Mouse (Mus musculus) frontal cortex, adult 2 months (tissue): Measurements from ENCODE around the gene Olfr765. TPM values are rescaled to one million over a fixed set of nuclear protein-coding genes. Genes with fewer than 3 reads are reported as not detected.
"Not testable (repeated sequence)": the region's sequence is repeated elsewhere in the genome, so short reads cannot be mapped to it uniquely, and the experiment has no call there.

Source experiments
- DNase-seq, 2 experiments: peaks; one replicate each; pipeline ENCODE4 v3.0.0; 2022; ENCODE audit warnings: low spot score in 1 of 2; ENCODE audit errors: extremely low spot score in 1 of 2
- polyA plus RNA-seq: library from polyadenylated mRNA; depleted of rRNA; stranded (reverse); fragments of >200 nt; gene quantifications from 2 replicates; pipeline ENCODE4 v1.2.3, GENCODE M21; 2012; rRNA removed

The Olfr765 gene
- not detected in 2 replicates for polyA plus RNA-seq

DNA sequence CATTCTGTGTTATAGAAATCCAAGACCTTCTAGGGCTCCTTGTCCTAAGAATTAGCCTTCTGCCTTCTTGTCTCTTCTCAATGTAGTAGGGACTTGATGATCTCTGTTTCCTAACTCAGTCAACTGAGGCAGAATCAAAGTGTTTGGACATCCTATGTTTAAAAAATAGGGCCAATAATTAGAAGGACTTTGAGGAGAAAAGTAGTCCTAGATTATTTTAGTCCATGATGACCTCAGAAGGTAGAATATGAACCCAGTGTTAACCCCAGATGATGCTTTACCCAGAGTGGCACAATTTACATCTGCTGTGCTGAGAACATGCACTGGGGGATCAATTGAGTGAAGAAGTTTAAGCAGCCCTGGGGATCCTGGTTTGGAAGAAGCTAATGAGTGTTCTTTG is at the start of gene Olfr765:
Gene Olfr765, minus strand, starts transcription at position 101 of the 400 bp plus-strand sequence.
- DNase-seq = not testable (repeated sequence)

- no peak for DNase-seq
These were observed 49.5 kb upstream of the Olfr765 start, which contains the start of gene Olfr768 for GRCm38 (mm10) chr10:129099275-129099674. TSS of gene Olfr768 (minus strand) at chr10:129099375.

DNA sequence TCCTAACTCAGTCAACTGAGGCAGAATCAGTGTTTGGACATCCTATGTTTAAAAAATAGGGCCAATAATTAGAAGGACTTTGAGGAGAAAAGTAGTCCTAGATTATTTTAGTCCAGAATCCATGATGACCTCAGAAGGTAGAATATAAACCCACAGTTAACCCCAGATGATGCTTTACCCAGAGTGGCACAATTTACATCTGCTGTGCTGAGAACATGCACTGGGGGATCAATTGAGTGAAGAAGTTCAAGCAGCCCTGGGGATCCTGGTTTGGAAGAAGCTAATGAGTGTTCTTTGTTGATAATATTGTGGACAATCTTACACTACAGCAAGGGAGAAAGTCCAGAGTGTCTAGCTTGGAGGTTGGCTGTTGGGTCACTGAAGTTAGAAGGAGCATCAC is 33.0 kb upstream of the Olfr765 start, which contains the start of gene Olfr767:
Gene Olfr767, minus strand, starts transcription at position 101 of the 400 bp plus-strand sequence.
- DNase-seq = not testable (repeated sequence)

GRCm38 (mm10) chr10:129068877-129069276 is 19.1 kb upstream of the Olfr765 start, which contains the start of gene Olfr766-ps1:
TSS of gene Olfr766-ps1 (minus strand) at chr10:129068977.
- no peak for DNase-seq

DNA sequence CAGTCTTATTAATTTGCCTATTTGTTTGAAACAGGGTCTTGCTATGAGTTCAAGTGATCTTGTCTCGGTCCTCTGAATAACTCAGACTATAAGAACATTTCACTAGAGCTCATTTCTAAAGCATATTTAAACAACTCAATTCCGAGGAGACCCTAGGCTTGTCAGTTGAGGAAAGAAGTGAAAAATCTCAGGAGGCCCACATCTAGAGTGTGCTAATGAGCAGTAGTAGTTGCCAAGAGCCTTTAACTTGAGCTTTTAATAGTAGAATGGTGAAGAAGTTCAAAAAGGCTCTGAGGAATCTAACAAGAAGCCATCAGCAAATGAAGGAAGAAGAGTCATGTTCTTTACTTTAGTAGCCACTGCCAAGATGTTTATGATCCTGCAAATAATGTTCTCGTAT is 10.0 kb downstream of the Olfr765 start, which contains the start of gene Olfr764-ps1:
Gene Olfr764-ps1, minus strand, starts transcription at position 101 of the 400 bp plus-strand sequence.
- DNase-seq = no peak

GRCm38 (mm10) chr10:129028343-129028742 is 21.5 kb downstream of the Olfr765 start:
- DNase-seq = no peak

- DNase-seq = peak in 1 of 2 experiments; percentile 74
These were observed 23.7 kb downstream of the Olfr765 start for GRCm38 (mm10) chr10:129026018-129026662.

GRCm38 (mm10) chr10:129023319-129023718 is 26.5 kb downstream of the Olfr765 start:
- no peak for DNase-seq

DNA sequence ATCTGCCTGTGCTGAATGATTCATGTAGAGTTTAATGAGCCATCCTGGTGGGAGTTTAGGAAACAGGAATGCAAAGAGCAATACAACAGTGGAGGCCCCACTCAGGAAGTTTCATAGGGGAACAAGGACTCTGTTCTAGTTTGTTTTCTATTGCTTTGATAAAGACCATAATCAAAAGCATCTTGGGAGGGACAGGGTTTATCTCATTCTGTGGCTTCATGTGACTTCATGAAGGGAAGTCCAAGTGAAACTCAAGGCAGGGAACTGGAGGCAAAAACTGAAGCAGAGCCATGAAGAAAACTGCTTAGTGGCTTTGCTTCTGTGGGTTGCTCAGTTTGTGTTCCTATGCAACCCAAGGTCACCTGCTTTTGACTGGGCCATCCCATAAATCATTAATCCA is 35.3 kb downstream of the Olfr765 start:
- no peak for DNase-seq

DNA sequence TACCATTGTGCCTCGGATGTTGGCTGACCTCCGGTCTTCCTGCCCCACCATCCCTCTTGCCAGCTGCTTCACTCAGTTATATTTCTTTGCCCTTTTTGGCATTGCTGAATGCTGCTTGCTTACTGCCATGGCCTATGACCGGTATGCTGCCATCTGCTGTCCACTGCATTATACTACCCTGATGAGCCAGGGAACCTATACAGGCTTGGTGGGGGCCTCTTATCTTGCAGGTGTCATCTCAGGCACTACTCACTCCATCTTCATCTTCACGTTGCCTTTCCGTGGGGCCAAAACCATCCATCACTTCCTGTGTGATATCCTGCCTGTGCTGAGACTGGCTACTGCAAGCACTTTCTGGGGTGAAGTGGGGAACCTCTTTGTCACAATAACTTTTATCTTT is 38.3 kb downstream of the Olfr765 start:
- DNase-seq = not testable (repeated sequence)

- no peak for DNase-seq
These were observed 39.4 kb downstream of the Olfr765 start, which contains the start of gene Olfr763 for GRCm38 (mm10) chr10:129010288-129010841. TSS of gene Olfr763 (plus strand) at chr10:129010791.

DNA sequence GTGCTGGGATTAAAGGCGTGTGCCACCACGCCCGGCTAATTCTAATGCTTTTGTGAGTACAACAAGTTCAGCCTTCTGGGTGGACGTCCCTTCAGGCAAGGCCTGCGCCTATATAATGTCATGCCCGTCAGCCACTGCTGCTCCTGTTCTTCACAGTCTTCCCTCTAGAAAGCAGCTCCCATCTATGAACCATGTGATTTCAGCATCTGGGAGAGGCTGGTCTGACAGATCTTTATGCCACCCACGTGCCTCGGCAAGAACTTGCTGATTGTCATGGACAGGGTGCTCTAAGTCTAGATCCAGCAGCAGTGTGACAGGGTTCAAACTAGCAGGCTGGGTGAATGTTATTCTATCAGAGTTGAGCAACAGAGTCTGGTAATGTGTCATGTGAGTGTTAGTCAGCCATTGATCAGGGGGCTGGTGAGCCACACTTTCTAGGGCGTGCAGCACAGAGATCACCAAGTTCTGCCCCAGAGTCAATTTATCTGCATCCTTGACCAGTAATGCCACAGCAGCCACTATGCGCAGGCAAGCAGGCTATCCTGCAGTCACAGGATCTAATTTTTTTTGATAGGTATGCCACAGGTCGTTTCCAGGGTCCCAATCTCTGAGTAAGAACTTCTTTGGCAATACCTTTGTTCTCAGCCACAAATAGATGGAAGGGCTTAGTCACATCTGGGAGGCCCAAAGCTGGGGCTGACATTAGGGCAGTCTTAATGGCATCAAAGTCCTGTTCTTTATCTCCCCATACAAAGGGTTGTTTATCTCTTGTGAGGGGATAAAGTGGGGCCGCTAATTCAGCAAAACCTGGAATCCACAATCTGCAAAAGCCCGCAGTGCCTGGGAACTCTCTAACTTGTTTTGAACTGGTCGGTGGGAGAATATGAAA is 45.5 kb downstream of the Olfr765 start:
- DNase-seq = no peak

DNA sequence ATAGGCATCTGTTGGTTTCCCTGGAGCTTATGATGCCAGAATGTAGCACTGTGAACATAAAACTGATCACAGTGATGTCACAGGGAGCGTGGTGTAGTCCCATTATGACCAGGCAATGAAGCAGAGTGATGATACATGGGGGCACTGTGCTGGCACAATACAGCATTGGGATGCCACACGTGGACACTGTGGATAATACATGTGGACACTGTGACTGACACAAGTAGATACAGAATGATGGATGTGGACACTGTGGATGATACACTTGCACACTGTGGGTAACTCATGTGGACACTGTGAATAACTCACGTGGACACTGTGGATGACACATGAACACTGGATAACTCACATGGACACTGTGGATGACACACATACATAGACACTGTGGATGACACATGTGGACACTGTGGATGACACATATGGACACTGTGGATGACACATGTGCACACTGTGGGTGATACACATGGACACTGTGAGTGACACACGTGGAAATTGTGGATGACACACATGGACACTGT is 53.2 kb downstream of the Olfr765 start:
- DNase-seq = no peak

DNA sequence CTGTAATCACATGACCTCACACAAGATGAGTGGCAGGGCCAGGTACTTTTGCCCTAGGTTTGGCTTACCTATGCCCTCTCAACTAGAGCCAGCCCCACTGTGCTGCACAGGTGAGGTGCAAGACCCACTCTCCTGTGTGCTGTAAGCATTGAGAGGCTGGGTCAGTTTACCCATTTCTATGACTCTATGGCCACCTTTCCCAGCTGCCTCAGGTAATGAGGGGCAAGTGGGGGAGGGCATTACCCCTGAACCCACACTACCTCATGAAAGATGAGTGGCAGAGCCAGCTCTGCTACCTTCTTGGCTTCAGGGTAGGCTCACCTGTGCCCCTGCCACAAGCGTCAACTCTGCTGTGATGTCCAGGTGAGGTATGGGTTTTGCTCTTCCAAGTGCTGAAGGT is 54.0 kb downstream of the Olfr765 start:
- DNase-seq = no peak

Other genes with a start within 250 kb of the Olfr765 start
- gene Dnajc14, start 245.9 kb downstream of the Olfr765 start, polyA plus RNA-seq = 24.2 and 25.3 TPM in 2 replicates
- 21.8 and 22.3 TPM in 2 replicates for gene Tmem198b, start 245.6 kb downstream of the Olfr765 start, polyA plus RNA-seq
- gene Sarnp, start 232.7 kb downstream of the Olfr765 start, polyA plus RNA-seq = 55.8 and 69.0 TPM in 2 replicates
- 15.3 and 17.3 TPM in 2 replicates for gene Ormdl2, start 228.4 kb downstream of the Olfr765 start, polyA plus RNA-seq
- 17.0 and 17.2 TPM in 2 replicates for gene Gdf11, start 158.3 kb downstream of the Olfr765 start, polyA plus RNA-seq
- 82.7 and 95.6 TPM in 2 replicates for gene Cd63, start 149.0 kb downstream of the Olfr765 start, polyA plus RNA-seq
- 12.3 and 15.7 TPM in 2 replicates for gene Rdh5, start 127.1 kb downstream of the Olfr765 start, polyA plus RNA-seq
- 233 and 273 TPM in 2 replicates for gene Bloc1s1, start 126.0 kb downstream of the Olfr765 start, polyA plus RNA-seq
- 23.4 and 26.8 TPM in 2 replicates for gene Itga7, start 116.2 kb downstream of the Olfr765 start, polyA plus RNA-seq
- not detected in 2 replicates for gene Mettl7b, start 89.0 kb downstream of the Olfr765 start, polyA plus RNA-seq
- not detected in 2 replicates for gene Olfr9, start 60.6 kb downstream of the Olfr765 start, polyA plus RNA-seq
- 0.04 TPM in 1 of 2 replicates, not detected in the other for gene Olfr763, start 39.2 kb downstream of the Olfr765 start, polyA plus RNA-seq
- gene Olfr764-ps1, start 10.1 kb downstream of the Olfr765 start, polyA plus RNA-seq = not detected in 2 replicates
- not detected in 2 replicates for gene Olfr766-ps1, start 19.0 kb upstream of the Olfr765 start, polyA plus RNA-seq
- gene Olfr767, start 32.9 kb upstream of the Olfr765 start, polyA plus RNA-seq = not detected in 2 replicates
- gene Olfr768, start 49.4 kb upstream of the Olfr765 start, polyA plus RNA-seq = not detected in 2 replicates
- gene Olfr769, start 67.9 kb upstream of the Olfr765 start, polyA plus RNA-seq = not detected in 2 replicates
- gene Olfr770, start 89.0 kb upstream of the Olfr765 start, polyA plus RNA-seq = not detected in 2 replicates
- not detected in 2 replicates for gene Olfr771, start 114.8 kb upstream of the Olfr765 start, polyA plus RNA-seq
- gene Olfr772, start 127.9 kb upstream of the Olfr765 start, polyA plus RNA-seq = not detected in 2 replicates
- not detected in 2 replicates for gene Olfr773, start 137.4 kb upstream of the Olfr765 start, polyA plus RNA-seq
- not detected in 2 replicates for gene Olfr774, start 186.2 kb upstream of the Olfr765 start, polyA plus RNA-seq
- 0.04 TPM in 1 of 2 replicates, not detected in the other for gene Olfr775, start 198.4 kb upstream of the Olfr765 start, polyA plus RNA-seq
- not detected in 2 replicates for gene Olfr776, start 209.1 kb upstream of the Olfr765 start, polyA plus RNA-seq
- gene Olfr777, start 221.5 kb upstream of the Olfr765 start, polyA plus RNA-seq = not detected in 2 replicates